Mouse (Mus musculus): ENCODE results near the gene Pagr1a.

Gene Pagr1a

DNA sequence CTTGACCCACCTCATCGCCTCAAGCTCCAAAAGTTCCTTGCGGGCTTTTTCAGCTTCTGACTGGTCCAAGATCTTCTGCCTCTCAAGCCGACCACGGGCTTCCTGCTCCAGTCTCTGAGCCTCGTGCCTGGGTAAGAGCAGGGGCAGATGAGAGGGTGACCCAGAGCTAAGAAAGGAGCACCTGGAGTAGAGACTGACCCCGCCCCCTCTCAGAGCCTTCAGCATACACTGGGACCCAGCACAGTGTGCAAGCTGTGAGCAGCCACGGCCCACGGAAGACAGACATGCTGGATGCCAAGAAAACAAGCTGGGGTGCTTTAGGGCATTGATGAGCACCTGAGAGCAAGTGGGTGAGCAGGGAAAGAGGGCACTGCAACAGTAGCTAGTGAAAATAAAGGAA is 28.3 kb downstream of the Pagr1a start:
- DNase-seq, result no peak

DNA sequence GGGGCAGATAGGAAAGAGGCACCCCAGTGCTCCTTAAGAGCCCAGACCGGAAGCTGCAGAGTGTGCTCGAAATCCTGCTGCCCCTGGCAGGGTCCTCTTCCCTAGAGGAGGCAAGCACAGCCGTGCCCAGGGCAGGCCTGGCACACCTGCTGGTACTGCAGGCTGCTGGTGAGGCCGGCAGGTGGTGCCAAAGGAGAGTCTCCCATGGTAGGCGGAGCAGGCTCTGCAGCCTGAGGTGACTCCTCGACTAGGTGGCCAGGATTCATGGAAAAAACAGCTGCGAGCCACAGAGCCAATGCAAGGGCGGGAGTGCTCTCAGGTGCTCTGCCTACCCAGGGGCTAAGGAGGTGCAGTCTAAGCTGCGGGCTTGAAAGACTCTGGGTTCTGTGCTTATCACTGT is 30.8 kb downstream of the Pagr1a start:
- peak; percentile 63 for DNase-seq

DNA sequence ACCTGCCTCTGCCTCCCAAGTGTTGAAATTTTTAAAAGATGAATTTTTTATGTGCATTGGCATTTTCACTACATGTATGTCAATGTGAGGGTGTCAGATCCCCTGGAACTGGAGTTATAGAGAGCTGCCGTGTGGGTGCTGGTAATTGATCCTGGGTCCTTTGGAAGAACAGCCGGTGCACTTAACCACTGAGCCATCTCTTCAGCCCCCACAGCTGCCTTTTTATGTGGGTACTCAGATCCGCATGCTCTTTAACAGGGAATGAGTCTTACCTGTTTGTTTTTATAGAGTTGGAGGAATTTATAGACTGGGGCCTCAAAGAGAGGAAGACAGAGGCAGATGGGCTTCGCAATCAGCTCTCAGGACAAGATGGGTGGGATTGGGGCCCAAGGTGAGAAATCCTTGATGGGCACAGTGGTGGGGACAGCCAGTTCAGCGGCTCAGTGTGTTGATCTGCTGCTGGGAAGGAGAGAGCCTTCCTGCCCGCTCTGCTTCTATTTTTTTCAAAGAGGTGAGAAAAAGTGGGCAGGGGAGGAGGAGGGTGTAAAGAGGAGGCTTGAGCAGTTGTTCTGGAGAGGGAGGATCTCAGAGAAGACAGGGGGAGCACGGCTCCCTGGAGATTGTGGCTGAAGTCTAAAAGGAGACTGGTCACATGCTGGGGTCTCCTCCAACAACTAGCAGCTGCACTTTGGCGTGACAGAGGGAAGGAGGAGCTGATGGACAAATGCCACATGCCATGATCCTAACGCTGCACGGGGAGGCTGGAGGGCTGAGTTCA is 32.3 kb downstream of the Pagr1a start:
- DNase-seq, result peak; percentile 38

DNA sequence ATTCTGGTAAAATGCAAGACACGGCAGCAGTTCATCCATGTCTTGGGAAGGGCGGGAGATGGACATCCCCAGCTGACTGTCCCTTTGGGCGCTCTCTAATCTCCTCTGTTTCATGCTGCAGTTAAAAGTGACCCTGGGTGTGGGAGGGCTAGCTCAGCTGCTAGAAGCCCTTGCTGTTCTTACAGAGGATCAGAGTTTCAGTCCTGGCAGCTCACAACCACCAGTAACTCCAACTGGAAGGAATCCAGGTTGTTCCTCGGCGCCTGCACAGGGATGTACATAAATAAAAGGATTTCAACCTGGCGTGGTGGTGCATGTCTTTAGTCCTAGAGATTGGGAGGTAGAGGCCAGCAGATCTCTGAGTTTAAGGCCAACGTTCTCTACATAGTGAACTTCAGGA is 34.0 kb downstream of the Pagr1a start:
- DNase-seq, result no peak

DNA sequence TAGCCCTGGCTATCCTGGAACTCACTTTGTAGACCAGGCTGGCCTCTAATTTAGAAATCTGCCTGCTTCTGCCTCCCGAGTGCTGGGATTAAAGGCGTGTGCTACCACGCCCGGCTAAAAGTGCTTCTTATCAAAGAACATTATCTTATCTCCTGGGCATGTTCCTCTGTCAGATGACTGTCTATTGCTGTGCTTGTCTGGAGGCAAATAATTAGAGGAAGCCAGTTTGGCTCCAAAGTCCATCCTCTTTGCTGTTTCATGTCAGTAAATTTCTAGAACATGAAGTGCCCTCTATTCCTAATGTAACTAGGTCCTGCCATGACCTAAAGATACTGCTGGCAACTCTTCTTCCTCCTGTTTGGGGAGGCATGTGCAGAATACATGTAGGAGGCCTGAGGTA is 35.1 kb downstream of the Pagr1a start:
- DNase-seq, result no peak

DNA sequence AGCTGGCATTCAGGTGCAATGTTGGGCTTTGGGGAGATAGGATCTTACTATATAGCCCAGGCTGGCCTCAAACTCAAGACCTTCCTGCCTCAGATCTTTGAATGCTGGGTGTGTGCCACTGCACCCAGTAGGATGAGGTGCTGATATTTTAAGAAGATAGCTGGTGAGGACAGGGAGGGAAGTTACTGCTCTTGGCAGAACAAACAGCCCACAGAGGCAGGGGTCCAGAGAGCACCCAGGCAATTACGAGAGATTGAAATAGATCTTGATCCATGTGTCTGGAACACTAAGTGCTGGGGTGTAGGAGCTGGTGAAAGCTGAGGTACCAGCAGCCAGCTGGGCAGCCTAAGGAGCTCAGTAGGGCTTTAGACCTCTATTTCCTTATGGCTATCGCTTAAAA is 35.6 kb downstream of the Pagr1a start:
- DNase-seq, result no peak

DNA sequence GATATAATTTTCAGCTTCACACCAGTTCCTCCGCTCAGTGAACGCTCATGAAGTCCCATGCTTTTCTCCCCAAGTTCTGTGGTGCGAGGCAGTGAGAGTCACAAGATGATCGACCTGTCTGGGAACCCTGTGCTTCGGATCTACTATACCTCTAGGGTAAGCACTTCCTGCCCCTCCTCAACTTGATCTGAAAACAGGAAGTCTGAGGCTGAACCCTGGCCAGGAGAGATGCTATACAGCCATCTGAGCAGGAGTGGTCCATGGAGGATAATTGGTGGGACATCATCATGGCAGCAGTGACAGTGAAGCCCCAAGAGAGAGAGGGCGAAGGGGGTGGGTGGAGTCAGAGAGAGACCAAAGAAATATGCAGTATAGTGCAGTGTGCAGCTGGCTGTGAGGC is 38.3 kb downstream of the Pagr1a start:
- no peak for DNase-seq

DNA sequence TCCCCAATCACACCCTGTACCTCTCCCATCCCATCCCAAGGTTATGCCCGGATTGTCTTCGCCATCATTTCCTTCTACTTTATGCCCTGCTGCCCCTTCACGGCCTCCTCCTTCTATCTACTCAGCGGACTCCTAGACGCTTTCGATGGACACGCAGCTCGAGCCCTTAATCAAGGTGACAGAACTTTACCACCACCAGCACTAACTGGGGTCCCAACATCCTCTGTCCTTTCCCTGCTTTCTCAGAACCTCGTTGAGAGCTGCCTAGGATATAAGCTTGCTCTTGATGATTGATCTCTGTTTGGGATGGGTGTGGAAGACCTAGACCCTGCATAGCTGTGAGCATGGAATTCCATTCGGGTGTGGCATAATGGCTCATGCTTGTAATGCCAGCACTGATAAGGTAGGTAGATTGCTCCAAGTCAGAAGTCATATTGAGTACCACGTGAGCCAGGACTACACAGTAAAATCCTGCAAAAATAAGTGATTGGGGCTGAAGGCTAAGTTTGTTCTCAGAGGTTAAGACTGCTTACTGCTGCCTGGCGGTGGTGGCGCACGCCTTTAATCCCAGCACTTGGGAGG is 40.2 kb downstream of the Pagr1a start:
- DNase-seq, result no peak

DNA sequence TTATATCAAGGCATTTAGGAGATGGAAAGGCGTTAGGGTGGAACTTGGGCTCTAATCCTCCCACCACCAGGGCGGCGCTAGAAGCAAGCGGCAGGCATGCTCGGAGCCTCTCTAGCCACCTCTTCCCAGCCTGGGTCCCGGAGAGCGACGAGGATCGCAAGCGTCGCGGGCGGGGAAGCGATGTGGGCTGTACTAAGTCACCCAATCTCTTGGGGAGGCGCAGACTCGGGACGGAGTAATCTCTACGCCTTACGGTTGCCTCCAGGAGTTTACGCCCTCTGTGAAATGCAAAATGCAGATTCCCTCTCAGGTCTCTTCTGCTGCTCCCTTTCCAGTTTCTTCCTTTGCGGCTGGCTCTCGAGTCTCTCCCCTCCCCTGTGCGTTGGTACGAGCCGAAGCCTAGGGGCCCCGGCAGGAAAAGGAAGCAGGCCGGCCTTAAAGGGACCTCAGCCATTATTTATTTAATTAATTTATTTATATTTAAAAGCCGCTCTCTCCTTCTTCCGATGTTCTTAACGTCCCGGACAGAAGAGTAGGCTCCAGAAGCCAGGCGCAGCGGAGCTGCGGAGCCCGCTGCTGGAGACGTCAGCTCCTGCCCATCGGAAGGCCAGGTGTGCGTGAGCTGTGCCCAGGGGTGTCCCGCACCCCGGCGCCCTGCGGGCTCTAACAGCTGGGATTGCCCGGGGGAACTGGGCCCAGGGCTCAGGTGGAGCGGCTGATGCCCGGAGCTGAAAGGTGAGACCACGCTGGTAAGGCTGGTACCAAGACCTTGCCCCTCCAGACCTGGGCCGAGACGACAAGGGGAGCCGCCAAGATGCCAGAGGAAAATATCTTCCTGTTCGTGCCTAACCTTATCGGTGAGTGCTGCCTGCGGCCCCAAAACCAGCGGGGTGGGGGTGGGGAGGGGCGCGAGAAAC is 40.9 kb downstream of the Pagr1a start, which contains the start of gene Cdiptos:
Gene Cdiptos, minus strand, starts transcription at position 149 of the 917 bp plus-strand sequence.
- peak; percentile 94 for DNase-seq

DNA sequence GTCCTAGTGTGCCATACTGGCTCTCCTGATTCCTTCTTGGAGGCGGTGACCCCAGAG is 41.4 kb downstream of the Pagr1a start, which contains the start of gene Cdipt:
Gene Cdipt, plus strand, starts transcription at position 22 of the 57 bp plus-strand sequence.
- no peak for DNase-seq

DNA sequence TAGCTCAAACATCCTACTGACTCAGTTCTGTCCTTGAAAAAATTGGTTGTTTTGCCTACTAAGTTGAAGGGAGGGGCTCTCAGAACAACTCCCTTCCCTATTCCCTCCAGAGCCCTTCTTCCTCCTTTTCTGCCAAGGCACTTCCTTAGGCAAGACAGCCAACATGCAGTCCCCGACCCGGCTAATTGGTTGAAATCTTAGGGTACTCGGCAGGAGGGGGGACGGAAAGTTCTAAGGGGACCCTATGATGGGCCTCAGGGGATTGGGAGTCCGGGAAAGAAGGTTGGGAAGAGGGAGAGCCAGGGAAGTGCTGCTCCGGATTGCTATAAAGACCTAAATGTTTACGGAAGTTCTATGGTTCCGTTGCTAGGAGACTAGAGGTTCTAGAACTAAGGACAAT is 41.7 kb downstream of the Pagr1a start:
- no peak for DNase-seq

DNA sequence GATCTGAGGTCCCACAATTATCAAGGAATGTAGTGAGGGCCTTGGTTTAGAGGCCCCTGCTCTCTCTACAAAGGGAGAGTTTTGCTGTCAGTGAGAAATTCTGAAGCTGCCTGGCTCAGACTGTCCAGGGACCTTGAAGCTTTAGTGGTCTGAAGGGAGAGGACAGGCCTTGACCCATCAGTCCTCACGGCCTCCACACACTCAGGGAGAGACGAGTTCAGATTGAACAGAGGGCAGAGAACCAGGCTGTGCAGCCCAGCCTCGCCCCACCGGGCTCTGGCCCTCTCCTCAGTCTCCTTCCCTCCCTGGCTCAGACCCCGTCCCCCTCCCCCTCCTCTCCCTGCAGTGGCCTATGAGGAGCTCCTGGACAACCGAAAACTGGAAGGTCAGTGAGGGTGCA is 49.8 kb downstream of the Pagr1a start:
- DNase-seq, result no peak

DNA sequence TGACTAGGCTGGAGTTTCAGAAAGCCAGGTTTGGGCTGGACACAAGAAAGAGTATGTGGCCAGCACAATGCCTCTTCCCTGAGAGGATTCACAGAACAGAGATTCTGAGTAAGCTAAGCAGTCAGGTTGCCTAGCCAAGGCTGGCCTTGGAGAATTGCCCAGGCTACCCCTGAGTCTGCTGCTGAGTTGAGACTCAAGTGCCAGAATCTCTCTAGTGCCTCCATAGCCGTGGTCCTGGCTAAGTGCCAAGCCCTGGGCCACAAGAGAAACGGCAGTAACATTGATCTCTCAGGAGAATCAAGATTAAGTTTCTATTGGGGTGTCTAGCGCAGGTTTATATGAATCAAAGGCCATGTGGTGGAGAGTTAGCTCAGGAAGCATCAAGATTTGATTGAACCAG is 51.6 kb downstream of the Pagr1a start:
- no peak for DNase-seq
